7 mouse cellular contexts compared by ENCODE assay signal in the genomic region with DNA sequence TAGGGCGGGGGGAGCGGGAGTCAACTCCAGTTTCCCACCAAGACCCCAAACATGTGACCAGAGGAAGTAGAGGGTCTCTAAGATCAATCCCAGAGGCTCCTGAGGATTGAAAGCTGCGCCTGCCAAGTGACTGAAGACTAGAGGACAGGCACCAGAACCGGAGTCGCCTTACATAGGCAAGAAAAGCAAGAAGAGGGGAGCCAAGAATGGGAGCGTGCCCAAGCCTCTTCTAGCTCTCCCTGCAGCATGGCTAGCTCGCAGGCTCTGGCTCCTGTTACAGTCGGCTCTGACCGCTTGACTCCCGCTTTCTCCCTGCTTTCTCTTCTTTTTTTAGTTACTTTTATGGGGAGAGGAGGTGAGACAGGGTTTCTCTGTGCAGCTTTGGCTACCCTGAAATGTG. TPM values are rescaled to one million over a fixed set of nuclear protein-coding genes. Genes with fewer than 3 reads are reported as not detected.
A peak's percentile ranks its signal among the peaks of the same experiment; 100 is the strongest.
DNase-seq lines count a peak whose midpoint lies in the region; ATAC-seq and TF ChIP-seq lines count a peak whose summit lies in the region.

No protein-coding gene starts in this region.

- H3K27ac ChIP-seq in thymus, adult 2 months (ENCODE audit: control insufficient read depth, insufficient read depth, low read length), result peak overlapping the region; percentile 6; the same call in 1 of the 2 replicates
- peak overlapping the region; percentile 97 for H3K27ac ChIP-seq in kidney, adult 2 months (ENCODE audit: insufficient read depth, low read depth, low read length)
- H3K27ac ChIP-seq in midbrain, postnatal 0 days (ENCODE audit: low read depth, low read length), result 0 out of 2 replicates have a peak overlapping the region, but pooled peaks have one; percentile 83

- no peaks in the 10 kb centered on the region for H3K27me3 ChIP-seq in thymus, adult 2 months (ENCODE audit: control insufficient read depth, insufficient read depth, low read length)
- H3K27me3 ChIP-seq in kidney, adult 2 months (replicated peaks; ENCODE audit: control insufficient read depth, insufficient read depth, low read length), result no peaks in the 10 kb centered on the region
- H3K27me3 ChIP-seq in midbrain, postnatal 0 days (ENCODE audit: insufficient read depth, low read length), result no peaks in the 10 kb centered on the region

- TF ChIP-seq POLR2A in thymus, adult 2 months (IDR thresholded peaks at IDR 0.05; ENCODE audit: control insufficient read depth, extremely low read depth, insufficient read depth, low read length, poor library complexity), result no peak
- TF ChIP-seq POLR2A in kidney, adult 2 months (IDR thresholded peaks at IDR 0.05; ENCODE audit: low read depth, low read length), result no peak

- WGBS in thymus, adult 2 months, result 82% methylated on average over 10 of the region's 10 CpGs
- WGBS in kidney, adult 2 months, result 32% methylated on average over 10 of the region's 10 CpGs
- WGBS in midbrain, postnatal 0 days, result 71% methylated on average over 10 of the region's 10 CpGs

- no peak overlapping the region for H3K9ac ChIP-seq in midbrain, postnatal 0 days (replicated peaks; ENCODE audit: low read length, poor library complexity, severe bottlenecking)

- H3K4me2 ChIP-seq in midbrain, postnatal 0 days (ENCODE audit: low read depth, low read length, poor library complexity, severe bottlenecking), result no peak overlapping the region

- H3K4me3 ChIP-seq in thymus, adult 2 months (ENCODE audit: control insufficient read depth, insufficient read depth, low read length), result no peak overlapping the region
- no peak overlapping the region for H3K4me3 ChIP-seq in kidney, adult 2 months (ENCODE audit: insufficient read depth, low read depth, low read length)
- H3K4me3 ChIP-seq in midbrain, postnatal 0 days (ENCODE audit: low read depth, low read length), result no peak overlapping the region

- DNase-seq in thymus, adult 2 months, result no peak
- DNase-seq in thymus, postnatal 0 days (ENCODE audit: low spot score), result no peak
- DNase-seq in gastrocnemius, postnatal 14 days, result peak; percentile 81
- DNase-seq in kidney, adult 2 months, result peak; percentile 38
- DNase-seq in midbrain, postnatal 0 days (ENCODE audit: low spot score), result no peak
- no peak for DNase-seq in thymus, postnatal 14 days

- H3K4me1 ChIP-seq in thymus, adult 2 months (replicated peaks; ENCODE audit: control insufficient read depth, insufficient read depth, low read length), result peaks cover 40% of the 10 kb centered on the region
- H3K4me1 ChIP-seq in kidney, adult 2 months (ENCODE audit: control insufficient read depth, insufficient read depth, low read length), result peaks cover 36% of the 10 kb centered on the region
- peaks cover 23% of the 10 kb centered on the region for H3K4me1 ChIP-seq in midbrain, postnatal 0 days (ENCODE audit: insufficient read depth, low read length)

- H3K9me3 ChIP-seq in midbrain, postnatal 0 days (ENCODE audit: low read length), result no peaks in the 10 kb centered on the region

- intact Hi-C loops in gastrocnemius, postnatal 14 days (cut with DNase I; ENCODE audit: low total_unique reads), result loop anchor here (5.0 kb wide), 1 partner anchor 88 kb away; no protein-coding TSS in a partner anchor

- no peak for TF ChIP-seq CTCF in thymus, adult 2 months (IDR thresholded peaks at IDR 0.05; ENCODE audit: borderline replicate concordance, control insufficient read depth, extremely low read depth, insufficient read depth, low read length, poor library complexity)
- no peak for TF ChIP-seq CTCF in kidney, adult 2 months (conservative IDR thresholded peaks at IDR 0.05; ENCODE audit: insufficient read depth, insufficient read length, low read depth, low read length)
- no peak for TF ChIP-seq CTCF in midbrain, postnatal 0 days (IDR thresholded peaks at IDR 0.05)

- H3K36me3 ChIP-seq in thymus, adult 2 months (ENCODE audit: control insufficient read depth, insufficient read depth, low read length), result no peaks in the 10 kb centered on the region
- H3K36me3 ChIP-seq in kidney, adult 2 months (ENCODE audit: control insufficient read depth, insufficient read depth, low read length), result no peaks in the 10 kb centered on the region
- H3K36me3 ChIP-seq in midbrain, postnatal 0 days (ENCODE audit: insufficient read depth, low read length), result no peaks in the 10 kb centered on the region

- ATAC-seq in midbrain, postnatal 0 days (ENCODE audit: low FRiP score), result no peak
- ATAC-seq in granulocyte monocyte progenitor cell, adult 5-6 weeks (replicated peaks; ENCODE audit: poor library complexity, severe bottlenecking), result no peak

RNA-seq across cellular contexts. Expression of gene Nr1d1, which starts 10.1 kb away (rescaled TPM):
- 34.4 and 37.7 TPM in 2 replicates for polyA plus RNA-seq in thymus, adult 2 months (2012; rRNA removed)
- polyA plus RNA-seq in thymus, postnatal 0 days (2015; fragmentation: Nextera tagmentation; extraction: Ambion mirVana), result 2.6 and 3.0 TPM in 2 replicates
- 10 to 100 TPM; 27.3 to 64.6 TPM for total RNA-seq in gastrocnemius, postnatal 14 days (2021)
- polyA plus RNA-seq in kidney, adult 2 months (2012; rRNA removed), result 140 and 155 TPM in 2 replicates
- 7.1 and 11.0 TPM in 2 replicates for total RNA-seq in midbrain, postnatal 0 days (2014; rRNA removed)
- 12.3 and 14.3 TPM in 2 replicates for polyA plus RNA-seq in midbrain, postnatal 0 days (2015; fragmentation: Nextera tagmentation; extraction: Ambion mirVana)
- 2.3 and 2.8 TPM in 2 replicates for total RNA-seq in granulocyte monocyte progenitor cell, adult 5-6 weeks (2014; fragmentation: Nextera tagmentation)
- 1.2 TPM in 1 of 2 replicates, not detected in the other for total RNA-seq in granulocyte monocyte progenitor cell, adult 5-6 weeks (2017)

RNA-seq across cellular contexts. Expression of gene Msl1, which starts 10.1 kb away (rescaled TPM):
- 50.3 and 66.0 TPM in 2 replicates for polyA plus RNA-seq in thymus, adult 2 months (2012; rRNA removed)
- 14.4 and 20.4 TPM in 2 replicates for polyA plus RNA-seq in thymus, postnatal 0 days (2015; fragmentation: Nextera tagmentation; extraction: Ambion mirVana)
- 10 to 100 TPM; 49.0 to 55.3 TPM for total RNA-seq in gastrocnemius, postnatal 14 days (2021)
- 23.5 and 24.5 TPM in 2 replicates for polyA plus RNA-seq in kidney, adult 2 months (2012; rRNA removed)
- 88.3 and 107 TPM in 2 replicates for total RNA-seq in midbrain, postnatal 0 days (2014; rRNA removed)
- 22.3 and 25.8 TPM in 2 replicates for polyA plus RNA-seq in midbrain, postnatal 0 days (2015; fragmentation: Nextera tagmentation; extraction: Ambion mirVana)
- 72.7 and 75.0 TPM in 2 replicates for total RNA-seq in granulocyte monocyte progenitor cell, adult 5-6 weeks (2014; fragmentation: Nextera tagmentation)
- total RNA-seq in granulocyte monocyte progenitor cell, adult 5-6 weeks (2017), result 59.8 and 70.1 TPM in 2 replicates

RNA-seq across cellular contexts. Expression of gene Casc3, which starts 19.5 kb away (rescaled TPM):
- polyA plus RNA-seq in thymus, adult 2 months (2012; rRNA removed), result 66.5 and 72.2 TPM in 2 replicates
- 21.8 and 23.8 TPM in 2 replicates for polyA plus RNA-seq in thymus, postnatal 0 days (2015; fragmentation: Nextera tagmentation; extraction: Ambion mirVana)
- 10 to 100 TPM; 20.1 to 21.5 TPM for total RNA-seq in gastrocnemius, postnatal 14 days (2021)
- 21.0 and 24.5 TPM in 2 replicates for polyA plus RNA-seq in kidney, adult 2 months (2012; rRNA removed)
- 29.4 and 32.2 TPM in 2 replicates for total RNA-seq in midbrain, postnatal 0 days (2014; rRNA removed)
- polyA plus RNA-seq in midbrain, postnatal 0 days (2015; fragmentation: Nextera tagmentation; extraction: Ambion mirVana), result 34.0 and 39.7 TPM in 2 replicates
- 46.1 and 46.7 TPM in 2 replicates for total RNA-seq in granulocyte monocyte progenitor cell, adult 5-6 weeks (2014; fragmentation: Nextera tagmentation)
- total RNA-seq in granulocyte monocyte progenitor cell, adult 5-6 weeks (2017), result 13.6 and 31.8 TPM in 2 replicates

RNA-seq across cellular contexts. Expression of gene Thra, which starts 44.8 kb away (rescaled TPM):
- polyA plus RNA-seq in thymus, adult 2 months (2012; rRNA removed), result 36.8 and 41.5 TPM in 2 replicates
- 7.3 and 9.1 TPM in 2 replicates for polyA plus RNA-seq in thymus, postnatal 0 days (2015; fragmentation: Nextera tagmentation; extraction: Ambion mirVana)
- total RNA-seq in gastrocnemius, postnatal 14 days (2021), result 100 to 1,000 TPM in 1 of 2 experiments, 10 to 100 TPM in 1; 91.8 to 106 TPM
- polyA plus RNA-seq in kidney, adult 2 months (2012; rRNA removed), result 92.7 and 97.2 TPM in 2 replicates
- total RNA-seq in midbrain, postnatal 0 days (2014; rRNA removed), result 774 and 843 TPM in 2 replicates
- polyA plus RNA-seq in midbrain, postnatal 0 days (2015; fragmentation: Nextera tagmentation; extraction: Ambion mirVana), result 165 and 182 TPM in 2 replicates
- 39.3 and 39.5 TPM in 2 replicates for total RNA-seq in granulocyte monocyte progenitor cell, adult 5-6 weeks (2014; fragmentation: Nextera tagmentation)
- 23.0 and 24.2 TPM in 2 replicates for total RNA-seq in granulocyte monocyte progenitor cell, adult 5-6 weeks (2017)

RNA-seq across cellular contexts. Expression of gene Rapgefl1, which starts 51.4 kb away (rescaled TPM):
- 8.5 and 11.6 TPM in 2 replicates for polyA plus RNA-seq in thymus, adult 2 months (2012; rRNA removed)
- polyA plus RNA-seq in thymus, postnatal 0 days (2015; fragmentation: Nextera tagmentation; extraction: Ambion mirVana), result 0.86 and 1.1 TPM in 2 replicates
- 1 to 10 TPM in 1 of 2 experiments, under 1 TPM in 1; 0.49 to 1.1 TPM for total RNA-seq in gastrocnemius, postnatal 14 days (2021)
- 4.2 and 4.7 TPM in 2 replicates for polyA plus RNA-seq in kidney, adult 2 months (2012; rRNA removed)
- 39.0 and 40.8 TPM in 2 replicates for total RNA-seq in midbrain, postnatal 0 days (2014; rRNA removed)
- polyA plus RNA-seq in midbrain, postnatal 0 days (2015; fragmentation: Nextera tagmentation; extraction: Ambion mirVana), result 10.9 and 11.4 TPM in 2 replicates
- total RNA-seq in granulocyte monocyte progenitor cell, adult 5-6 weeks (2014; fragmentation: Nextera tagmentation), result 2.0 TPM in 1 of 2 replicates, not detected in the other
- 0.30 TPM in 1 of 2 replicates, not detected in the other for total RNA-seq in granulocyte monocyte progenitor cell, adult 5-6 weeks (2017)

Comparison
In these comparisons a context has a peak if more than half of its experiments do, and no peak if none do; other contexts are left out.
1. DNase-seq: peak in gastrocnemius, postnatal 14 days (single experiment) and kidney, adult 2 months (single experiment); none in thymus, adult 2 months (single experiment), thymus, postnatal 0 days (single experiment), midbrain, postnatal 0 days (single experiment) and thymus, postnatal 14 days (single experiment).
2. H3K27ac ChIP-seq: peak in every context shown above with its lines; median percentile 97 in kidney, adult 2 months; 83 in midbrain, postnatal 0 days; 6 in thymus, adult 2 months.